Mouse (Mus musculus) skeletal muscle tissue, adult 2 months (tissue): ENCODE measurements at regions not wholly inside any gene's neighbourhood (a gene's known extent, or its start where the extent isn't known, plus 50 kb on each side); places are given as distances from the start of the nearest gene placed in this dataset.
"Not testable (repeated sequence)": the region's sequence is repeated elsewhere in the genome, so short reads cannot be mapped to it uniquely, and the experiment has no call there.

Source experiments
- DNase-seq: peaks from one replicate; pipeline ENCODE4 v3.0.0-alpha.2; 2012; ENCODE audit warnings: low read depth, low spot score

- DNase-seq: no peak
Measured at GRCm38 (mm10) chr1:150160314-150160713, 60.5 kb downstream of the Ptgs2 start.

DNA sequence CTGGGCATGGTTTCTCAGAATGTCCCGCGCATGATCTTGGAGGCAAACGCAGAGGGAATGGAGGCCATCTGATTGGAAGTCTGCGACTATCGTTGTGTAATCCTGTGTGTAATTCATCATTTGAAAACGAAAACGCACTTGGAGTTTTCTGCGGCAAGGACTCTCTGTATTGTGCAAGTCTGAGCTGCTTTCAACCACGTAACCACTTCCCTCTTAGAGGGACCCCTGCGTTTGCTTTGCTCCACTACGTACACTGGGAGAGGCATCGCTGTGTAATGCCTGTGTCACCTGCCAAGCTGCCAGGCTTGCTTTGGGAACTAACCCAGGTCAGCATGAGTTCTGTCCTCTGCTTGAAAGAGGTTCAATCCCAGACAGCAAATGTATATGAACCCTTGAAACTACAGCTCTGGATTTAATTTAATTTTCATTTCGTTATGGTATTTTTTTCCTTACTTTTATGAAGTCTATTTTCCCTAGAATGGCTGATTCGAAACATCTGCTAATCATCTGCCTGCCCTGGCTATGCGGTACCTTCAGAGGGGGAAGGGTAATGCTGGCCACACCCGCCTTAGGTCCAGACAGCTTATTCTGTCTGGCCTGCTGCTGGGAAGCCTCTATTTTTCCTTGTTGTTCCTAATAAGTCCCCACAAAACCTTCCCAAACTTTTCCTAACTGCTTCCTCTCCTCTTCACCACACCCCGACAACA, 65.2 kb downstream of the Ptgs2 start:
- DNase-seq: peak; percentile 54

DNA sequence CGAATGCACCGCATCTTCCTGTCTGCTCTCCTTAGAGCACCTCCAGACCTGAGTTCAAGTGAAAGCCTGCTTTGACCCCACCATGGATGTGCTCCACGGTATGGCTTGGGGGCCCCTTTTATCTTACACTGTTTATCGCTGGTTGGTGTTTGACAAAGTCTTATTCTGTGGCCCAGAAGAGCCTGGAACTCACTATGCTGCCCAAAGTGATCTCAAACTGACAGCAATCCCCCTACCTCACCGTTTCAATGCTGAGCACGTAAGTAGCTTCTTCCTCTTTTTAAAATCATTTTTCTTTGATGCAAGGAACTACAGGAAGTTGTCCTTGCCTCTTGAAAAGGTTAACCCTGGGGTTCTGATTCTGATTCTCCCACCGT, 65.8 kb downstream of the Ptgs2 start:
- no peak for DNase-seq

- DNase-seq: no peak
Measured at GRCm38 (mm10) chr1:150167172-150167571, 67.3 kb downstream of the Ptgs2 start.

GRCm38 (mm10) chr1:150174204-150174603, 74.4 kb downstream of the Ptgs2 start:
- DNase-seq: no peak

- DNase-seq: no peak
Measured at GRCm38 (mm10) chr1:150177029-150177740, 77.4 kb downstream of the Ptgs2 start.

DNA sequence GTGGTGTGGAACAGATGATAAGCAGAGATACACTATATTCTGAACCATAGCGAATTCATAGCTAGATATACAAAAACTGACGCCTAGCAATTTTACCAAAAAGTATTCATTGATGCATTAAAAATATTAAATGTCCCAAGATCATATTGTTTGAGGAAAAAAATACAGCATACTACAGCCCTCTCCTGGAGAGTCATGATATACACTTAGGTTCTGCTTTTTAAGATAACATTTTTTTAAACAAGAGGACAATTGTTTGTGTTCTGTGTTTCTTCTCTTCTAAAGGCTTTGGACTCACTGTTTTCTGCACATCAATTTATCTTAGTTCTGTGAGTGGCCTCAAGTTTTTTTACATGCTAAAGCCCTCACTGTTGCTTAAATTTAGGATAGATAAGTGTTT, 102.2 kb downstream of the Ptgs2 start:
- no peak for DNase-seq

DNA sequence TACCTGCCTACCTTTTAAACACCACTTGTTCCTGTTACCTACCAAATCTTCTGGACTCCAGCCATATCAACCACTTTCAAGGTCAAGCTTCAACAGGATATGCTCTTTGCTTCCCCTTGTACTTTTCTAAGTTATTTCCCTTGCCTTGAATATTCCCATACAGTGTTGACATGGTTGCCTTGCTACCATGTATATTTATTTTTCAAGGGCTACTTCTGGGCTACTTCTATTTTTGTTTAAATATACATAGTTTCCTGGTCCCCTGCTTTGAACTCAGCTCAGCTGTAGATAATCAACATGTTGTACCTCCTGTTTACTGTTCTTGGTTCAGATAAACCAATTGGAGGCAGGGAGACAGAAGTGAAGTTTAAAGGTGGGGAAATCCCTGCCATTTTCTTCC, 106.8 kb upstream of the Pdc start:
- no peak for DNase-seq

DNA sequence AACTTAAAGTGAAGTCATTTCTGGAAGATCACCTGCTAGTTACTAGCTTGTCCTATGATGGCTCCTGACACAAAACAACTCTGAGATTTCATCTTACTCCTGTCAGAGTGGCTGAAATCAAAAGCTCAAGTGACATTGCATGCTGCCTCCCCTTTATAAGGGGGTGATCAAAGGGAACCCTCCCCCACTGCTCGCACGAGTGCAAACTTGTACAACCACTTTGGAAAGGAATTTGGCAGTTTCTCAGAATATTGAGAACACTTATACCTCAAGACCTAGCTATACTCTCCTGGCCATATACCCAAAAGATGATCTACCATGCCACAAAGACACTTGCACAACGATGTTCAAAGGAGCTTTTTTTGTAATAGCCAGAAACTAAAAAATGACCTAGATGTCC, 102.5 kb upstream of the Pdc start:
- DNase-seq: no peak

GRCm38 (mm10) chr1:150218802-150219201, 100.4 kb upstream of the Pdc start:
- DNase-seq: no peak

- no peak for DNase-seq
Measured at GRCm38 (mm10) chr1:150225529-150225928, 93.7 kb upstream of the Pdc start.

DNA sequence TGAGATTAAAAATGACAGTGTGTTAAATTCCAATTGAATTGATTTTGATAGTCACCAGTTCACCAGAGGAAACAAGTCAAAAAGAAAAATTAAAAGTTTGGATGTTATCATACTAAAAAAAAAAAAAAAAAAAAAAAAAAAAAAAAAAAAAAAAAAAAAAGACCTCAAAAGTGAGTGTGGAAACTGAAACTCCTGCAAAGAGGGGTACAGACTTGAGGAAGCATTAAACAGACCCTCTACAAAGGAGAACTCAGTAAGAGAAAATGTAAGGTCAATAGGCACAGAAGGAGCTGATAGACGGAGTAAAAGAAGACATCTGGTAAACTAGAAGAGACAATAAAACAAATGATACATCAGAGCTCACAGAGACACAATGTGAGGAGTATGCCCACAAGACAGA, 79.7 kb upstream of the Pdc start:
- not testable (repeated sequence) for DNase-seq

- DNase-seq: no peak
Measured at GRCm38 (mm10) chr1:150240110-150240509, 79.1 kb upstream of the Pdc start.

DNA sequence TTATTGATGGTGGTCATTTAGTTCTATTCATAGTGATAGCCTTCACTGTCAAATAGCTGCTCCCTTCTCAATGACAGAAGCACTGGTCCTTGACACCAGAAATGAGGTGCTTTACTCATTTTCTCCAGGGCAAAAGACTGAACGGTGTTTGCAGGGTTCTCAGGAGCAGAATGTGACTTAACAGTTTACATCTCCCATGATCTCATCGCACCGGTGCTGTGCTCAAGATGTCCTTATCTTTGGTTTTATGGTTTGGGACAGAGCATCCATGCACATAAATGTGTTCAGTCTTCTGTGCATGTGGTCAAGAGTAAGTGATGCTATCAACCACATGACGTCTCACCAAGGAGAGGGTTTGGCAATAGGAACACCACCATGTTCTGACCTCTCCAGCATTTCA, 78.1 kb upstream of the Pdc start:
- no peak for DNase-seq

- no peak for DNase-seq
Measured at GRCm38 (mm10) chr1:150242108-150242507, 77.1 kb upstream of the Pdc start.

- no peak for DNase-seq
Measured at GRCm38 (mm10) chr1:150244916-150245315, 74.3 kb upstream of the Pdc start.

DNA sequence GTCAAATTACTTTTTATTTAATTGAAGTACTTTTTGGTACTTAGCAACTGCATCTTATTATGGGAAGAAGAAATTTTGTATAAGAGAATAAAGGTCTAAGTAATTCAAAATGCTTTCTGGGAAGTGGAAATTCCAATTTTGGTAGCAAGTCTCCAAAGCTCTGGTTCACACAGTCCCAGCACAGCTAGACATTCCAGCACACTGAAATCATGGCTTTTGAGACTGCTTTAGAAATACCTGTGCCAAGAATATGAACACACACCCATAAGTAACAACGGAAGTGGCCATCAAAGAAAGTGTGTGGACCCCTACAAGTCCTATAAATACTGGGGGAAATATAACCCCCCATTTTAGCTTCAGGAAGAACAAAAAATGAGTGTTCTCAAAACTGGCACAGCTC, 67.8 kb upstream of the Pdc start:
- no peak for DNase-seq

GRCm38 (mm10) chr1:150251876-150252275, 67.3 kb upstream of the Pdc start:
- no peak for DNase-seq

- DNase-seq: no peak
Measured at GRCm38 (mm10) chr1:150257596-150257995, 61.6 kb upstream of the Pdc start.

GRCm38 (mm10) chr1:150260355-150260754, 58.9 kb upstream of the Pdc start:
- no peak for DNase-seq

- DNase-seq: peak; percentile 10
Measured at GRCm38 (mm10) chr1:150266502-150266901, 52.7 kb upstream of the Pdc start.

- DNase-seq: no peak
Measured at GRCm38 (mm10) chr1:150267003-150267402, 52.2 kb upstream of the Pdc start.
